Mouse (Mus musculus): ENCODE results near the gene Ngfr. TPM values are rescaled to one million over a fixed set of nuclear protein-coding genes. Genes with fewer than 3 reads are reported as not detected.

Gene Ngfr
- total RNA-seq, 2 experiments from 2014 or later, result 8.1 to 8.5 TPM

DNA sequence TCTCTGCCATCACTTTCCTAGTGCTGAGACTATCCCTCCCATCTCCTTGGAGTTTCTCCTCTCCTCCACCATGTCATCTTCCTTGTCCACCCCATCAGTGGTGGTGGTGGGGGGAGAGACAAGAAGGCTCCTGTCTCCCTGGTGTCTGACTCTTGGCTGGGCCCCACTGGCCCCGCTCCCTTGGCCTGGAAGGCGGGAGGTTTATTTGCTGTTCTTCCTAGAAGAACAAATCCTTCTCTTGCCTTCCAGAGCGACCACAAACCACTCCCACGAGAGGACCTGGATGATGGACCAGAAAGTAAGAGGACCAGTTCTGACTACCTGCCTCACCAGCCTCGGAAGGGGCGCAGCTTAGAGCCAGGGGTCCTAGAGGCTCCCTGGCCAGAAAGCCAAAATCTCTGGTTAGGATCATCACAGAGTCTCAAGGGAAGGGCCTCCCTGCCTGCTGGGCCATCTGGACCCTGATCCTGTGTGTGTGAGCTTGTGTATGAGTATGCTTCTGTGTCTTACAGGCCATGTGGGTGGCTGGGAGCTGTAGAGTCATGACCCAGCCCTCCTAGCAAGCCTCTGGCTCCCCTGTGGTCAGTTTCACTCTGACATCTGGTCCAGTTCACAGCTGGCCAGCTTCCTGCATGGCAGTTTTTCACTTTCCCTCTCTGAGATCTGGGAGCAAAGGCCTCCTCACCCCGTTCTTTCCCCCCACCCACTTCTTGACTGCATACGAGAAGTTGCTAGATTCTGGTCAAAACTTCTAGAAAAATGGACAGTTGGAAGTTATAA, 19.4 kb downstream of the Ngfr start:
- DNase-seq, result peak; percentile 58

DNA sequence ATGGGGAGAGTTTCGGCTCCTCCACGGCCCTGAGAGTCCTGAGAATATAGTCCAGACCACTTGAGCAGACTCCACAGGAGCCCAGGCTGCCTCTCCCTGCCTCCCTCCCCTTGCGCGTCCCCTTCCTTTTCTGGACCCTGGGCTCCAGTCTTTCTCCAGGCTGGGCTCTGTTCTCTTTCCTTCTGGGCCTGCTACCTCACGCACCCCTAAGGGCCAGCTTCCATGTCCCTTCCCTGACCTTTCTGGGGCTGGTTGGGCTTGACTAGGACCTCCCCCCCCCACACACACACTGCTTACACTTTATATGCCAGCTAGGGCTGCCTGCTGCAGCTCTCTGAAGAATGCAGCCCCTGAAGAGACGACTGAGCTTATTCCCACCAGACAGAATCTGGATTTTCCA, 20.2 kb downstream of the Ngfr start:
- no peak for DNase-seq

DNA sequence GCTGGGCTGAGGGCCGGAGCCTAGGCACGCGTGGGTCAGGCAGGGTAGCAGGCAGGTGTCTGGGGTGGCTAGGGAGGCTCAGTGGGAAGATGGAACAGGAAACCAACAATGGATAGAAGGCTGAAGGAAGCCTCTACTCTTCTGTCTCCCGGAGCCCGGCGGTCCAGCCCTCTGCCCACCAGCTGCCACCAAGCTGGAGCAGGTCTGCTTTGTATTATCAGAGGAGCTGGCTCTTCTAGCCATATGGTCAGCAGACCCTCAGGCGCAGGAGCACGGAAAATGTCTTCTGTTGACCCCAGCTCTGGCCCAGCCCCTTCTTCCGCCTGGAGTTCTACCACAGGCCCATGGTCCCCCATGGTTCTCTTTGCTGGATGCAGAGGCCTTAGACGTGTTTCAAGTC, 22.2 kb downstream of the Ngfr start:
- DNase-seq, result no peak

DNA sequence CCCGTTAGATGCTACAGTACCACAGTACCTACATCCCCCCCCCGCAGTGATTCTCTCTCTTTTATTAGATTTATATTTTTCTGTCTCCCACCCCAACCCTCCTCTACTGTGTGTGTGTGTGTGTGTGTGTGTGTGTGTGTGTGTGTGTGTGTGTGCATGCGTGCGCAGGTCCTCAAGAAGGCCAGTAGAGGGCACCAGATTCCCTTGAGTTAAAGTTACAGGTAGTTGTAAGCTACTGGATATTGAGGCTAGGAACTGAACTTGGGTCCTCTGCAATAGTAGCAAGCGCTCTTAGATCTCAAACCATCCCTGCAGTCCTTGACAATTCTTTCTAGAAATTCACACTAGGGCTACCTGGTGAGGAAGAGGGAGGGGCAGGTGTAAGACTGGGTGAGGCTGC, 23.7 kb downstream of the Ngfr start:
- no peak for DNase-seq

DNA sequence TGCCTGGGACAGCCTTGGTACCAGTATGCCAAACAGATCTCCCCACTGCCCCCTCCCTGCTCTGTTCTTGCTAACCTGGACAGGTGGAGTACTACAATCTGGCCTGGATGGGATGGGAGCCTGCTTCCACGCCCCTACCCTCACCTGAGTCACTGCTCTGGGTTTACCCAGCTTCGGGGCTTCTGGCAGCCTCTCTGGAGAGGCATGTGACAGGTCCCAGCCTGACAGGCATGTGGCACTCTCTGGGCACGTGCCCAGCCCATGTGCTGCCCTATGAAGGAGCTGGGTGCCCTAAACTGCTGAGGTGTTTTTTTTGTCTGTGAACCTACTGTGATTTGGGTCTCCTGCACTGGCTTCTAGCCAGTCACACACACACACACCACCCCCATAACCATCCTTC, 26.8 kb downstream of the Ngfr start:
- no peak for DNase-seq

DNA sequence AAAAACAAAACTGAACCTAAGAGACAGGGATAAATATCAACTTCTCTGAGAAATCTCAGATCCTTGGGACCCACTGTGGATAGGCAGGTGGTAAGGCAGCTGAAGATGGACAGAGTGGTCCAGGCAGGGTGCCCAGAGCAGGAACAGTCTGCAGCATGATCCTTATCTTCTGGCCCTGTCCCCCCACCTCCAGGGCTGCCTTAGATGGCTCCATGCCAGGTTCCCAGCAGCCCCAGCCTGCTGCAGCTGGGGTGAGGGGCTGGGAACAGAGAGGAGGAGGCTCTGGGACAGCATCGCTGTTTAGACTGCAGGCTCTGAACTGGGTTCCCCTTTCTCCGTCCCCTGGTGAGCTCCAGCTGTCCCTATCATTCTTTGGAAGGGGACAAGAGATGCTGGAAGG, 27.8 kb downstream of the Ngfr start:
- DNase-seq, result no peak

DNA sequence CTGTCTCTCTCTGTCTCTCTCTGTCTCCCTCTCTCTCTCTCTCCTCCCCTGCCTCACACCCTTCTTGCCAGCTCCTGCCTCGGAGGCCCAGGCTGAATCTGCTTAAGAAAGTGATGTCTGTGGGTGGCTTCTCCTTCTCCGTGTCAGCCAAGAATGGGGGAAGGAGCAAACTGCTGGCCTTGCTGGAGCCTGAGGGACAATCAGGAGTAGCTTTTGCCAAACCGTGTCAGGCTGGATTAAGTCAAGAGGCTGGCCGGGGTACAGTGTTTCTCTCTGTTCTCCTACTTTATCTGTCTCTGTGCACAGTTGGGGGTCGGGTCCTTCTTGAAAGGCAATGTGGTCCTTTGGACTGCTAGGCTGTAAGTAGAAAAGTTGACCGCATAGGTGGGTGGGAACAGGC, 29.8 kb downstream of the Ngfr start:
- no peak for DNase-seq

DNA sequence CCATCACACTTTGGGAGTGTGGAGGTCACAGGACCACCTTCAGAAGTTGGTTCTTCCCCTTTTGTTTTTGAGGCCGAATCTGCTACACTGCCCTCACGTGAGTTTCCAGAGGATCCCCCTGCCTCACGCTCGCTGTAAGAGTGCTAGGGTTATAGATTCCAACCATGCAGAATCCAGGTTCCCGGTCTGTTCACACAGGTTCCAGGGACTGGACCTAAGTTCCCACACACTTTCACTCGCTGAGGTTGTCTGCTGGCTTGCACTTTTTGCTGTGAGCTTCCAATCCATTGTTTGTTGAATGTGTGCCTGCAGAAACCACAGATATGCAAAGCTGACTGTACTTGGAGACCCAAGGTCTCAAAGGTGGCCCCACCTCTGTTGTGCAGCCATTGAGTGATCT, 30.5 kb downstream of the Ngfr start:
- no peak for DNase-seq

DNA sequence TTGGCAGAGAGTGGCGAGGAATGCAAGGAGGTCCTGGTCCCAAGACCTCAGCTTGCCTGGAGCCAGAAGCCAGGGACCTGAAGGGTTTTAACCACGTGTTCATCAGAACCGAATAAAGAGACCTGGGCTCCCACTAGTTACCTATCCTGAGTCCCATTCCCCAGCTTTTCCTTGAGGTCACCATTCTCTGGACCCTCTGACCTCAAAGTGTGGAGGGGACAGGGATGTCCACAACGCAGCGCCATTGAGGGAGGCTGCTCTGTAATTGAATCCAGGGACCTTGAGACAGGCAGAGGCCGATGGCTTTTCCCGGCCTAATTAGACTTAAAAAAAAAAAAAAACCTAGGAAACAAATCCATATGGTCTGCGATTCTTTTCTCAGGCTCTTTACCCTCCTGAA, 32.3 kb downstream of the Ngfr start:
- no peak for DNase-seq

DNA sequence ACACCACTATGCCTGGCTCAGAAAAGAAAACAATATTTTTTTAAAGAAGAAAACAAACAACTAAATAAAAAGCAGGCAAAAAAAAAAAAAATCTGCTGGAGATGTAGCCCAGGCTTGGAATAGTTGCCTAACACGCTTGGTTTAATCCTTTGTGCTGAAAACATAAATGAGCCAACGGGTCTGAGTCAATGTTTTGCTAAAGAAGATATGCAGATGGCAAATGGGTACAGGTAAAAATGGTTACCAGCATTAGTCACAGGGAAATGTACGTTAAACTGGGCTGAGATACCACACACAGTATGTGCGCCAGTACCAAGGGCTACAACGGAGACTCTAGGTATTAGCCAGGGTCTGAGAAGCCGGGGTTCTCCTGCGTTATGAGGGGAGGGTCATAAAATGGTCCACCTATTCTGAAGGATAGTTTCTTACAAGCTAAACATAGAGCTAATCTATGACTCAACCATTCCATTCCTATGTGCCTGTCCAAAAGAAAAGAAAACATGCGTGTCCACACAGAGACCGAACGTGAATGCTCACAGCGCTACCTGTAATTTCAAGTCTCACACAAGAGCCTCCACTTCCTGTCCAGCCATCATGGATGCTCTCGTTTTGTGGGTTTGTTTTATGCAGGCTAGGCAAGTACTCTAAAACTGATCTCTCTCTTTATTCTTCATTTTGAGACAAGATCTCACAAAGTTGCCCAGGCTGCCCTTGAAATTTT, 37.1 kb downstream of the Ngfr start:
- DNase-seq, result no peak

DNA sequence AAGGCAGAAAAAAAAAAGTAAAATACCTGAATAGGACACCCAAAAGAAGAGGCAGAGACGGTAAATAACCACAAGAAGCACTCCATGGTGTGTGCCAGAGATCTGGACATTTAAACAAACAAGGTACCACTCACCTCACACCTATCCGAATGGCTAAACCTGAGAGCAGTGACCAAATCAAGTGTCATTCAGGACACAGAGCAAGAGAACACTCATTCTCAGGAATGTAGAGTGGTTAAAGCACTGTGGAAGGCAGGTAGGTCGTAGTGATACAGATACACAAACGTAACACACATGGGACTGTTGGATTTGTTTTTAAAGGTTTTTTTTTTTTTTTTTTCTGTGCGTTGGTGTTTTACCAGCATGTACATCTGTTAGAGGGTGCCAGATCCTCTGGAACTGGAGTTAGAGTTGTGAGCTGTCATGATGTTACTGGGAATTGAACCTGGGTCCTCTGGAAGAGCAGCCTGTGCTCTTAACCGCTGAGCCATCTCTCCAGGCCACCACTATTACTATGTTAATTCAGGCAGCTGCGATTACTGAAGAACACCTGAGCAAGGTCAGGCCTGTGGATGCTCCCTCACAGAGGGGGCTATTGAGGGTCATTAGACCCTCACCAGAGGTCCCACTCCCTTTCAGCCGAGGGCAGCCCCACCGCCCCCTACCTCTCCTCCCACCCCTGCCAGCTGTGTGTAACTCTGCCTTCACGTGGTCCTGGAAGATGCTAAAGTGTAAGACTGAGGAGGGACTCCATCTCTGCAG, 41.3 kb downstream of the Ngfr start:
- no peak for DNase-seq

DNA sequence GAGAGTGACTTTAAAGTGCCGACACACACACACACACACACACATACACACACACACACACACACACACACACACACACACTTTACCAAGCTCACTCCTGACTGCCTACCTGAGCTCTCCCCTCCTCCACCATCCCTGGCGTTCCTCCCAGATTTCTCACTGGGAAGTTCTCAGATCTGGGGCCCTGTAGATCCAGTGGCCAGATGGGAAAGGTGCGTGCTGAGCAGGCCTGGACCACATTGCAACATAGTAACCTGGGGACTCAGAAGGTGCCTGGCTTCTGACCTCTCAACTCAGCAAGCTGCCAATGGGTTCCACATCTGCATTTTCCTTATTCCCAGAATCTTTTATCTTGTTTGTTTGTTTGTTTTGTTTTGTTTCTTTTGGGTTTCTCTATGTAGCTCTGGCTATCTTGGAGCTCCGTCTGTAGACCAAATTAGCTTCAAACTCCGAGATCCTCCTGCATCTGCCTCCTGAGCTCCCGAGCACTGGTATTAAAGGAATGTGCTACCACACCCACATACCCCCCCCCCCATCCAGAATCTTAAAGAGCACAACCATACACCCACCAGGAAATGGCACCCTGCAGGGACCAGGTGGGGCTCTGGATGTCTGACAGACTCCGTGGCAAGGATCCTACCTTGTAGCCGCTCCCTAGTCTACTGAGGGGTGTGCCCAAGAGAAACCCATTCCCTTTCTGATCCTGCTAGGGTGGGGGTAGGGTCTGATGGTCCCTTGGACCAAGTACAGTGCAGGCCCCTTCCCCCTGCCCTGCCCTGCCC, 42.8 kb downstream of the Ngfr start:
- peak; percentile 5 for DNase-seq

DNA sequence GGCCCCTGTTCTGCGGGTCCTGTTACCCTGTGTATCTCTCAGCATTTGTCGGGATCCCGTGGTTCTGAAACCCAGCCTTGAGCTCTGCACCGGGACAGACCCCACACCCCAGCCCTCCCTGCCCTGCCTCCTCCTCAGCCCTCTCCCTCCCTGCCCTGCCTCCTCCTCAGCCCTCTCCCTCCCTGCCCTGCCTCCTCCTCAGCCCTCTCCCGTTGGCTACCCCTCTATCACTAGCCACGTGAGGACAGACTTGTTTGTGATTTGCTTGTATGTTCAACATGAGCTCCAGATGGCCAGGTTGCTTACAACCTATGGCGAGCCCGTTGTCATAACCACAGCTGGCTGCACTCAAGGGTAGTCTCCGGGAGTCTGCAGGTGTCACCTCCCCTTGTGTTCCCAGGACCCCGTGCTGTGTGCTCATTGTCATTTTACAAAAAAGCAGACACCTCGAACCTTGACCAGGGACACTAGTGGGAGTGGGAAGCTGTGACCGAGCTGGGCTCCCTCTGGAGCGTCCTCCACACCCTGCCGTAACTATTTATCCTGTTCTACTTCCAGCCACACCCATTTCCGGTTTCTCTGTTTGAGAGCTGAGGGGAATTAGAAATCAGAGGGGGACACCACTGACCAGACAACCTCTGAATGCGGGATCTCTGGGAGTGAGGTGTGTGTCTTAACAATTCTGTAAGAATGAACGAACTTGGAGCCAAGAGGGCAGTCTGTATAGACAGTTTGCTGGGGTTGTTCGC, 46.7 kb downstream of the Ngfr start:
- no peak for DNase-seq

DNA sequence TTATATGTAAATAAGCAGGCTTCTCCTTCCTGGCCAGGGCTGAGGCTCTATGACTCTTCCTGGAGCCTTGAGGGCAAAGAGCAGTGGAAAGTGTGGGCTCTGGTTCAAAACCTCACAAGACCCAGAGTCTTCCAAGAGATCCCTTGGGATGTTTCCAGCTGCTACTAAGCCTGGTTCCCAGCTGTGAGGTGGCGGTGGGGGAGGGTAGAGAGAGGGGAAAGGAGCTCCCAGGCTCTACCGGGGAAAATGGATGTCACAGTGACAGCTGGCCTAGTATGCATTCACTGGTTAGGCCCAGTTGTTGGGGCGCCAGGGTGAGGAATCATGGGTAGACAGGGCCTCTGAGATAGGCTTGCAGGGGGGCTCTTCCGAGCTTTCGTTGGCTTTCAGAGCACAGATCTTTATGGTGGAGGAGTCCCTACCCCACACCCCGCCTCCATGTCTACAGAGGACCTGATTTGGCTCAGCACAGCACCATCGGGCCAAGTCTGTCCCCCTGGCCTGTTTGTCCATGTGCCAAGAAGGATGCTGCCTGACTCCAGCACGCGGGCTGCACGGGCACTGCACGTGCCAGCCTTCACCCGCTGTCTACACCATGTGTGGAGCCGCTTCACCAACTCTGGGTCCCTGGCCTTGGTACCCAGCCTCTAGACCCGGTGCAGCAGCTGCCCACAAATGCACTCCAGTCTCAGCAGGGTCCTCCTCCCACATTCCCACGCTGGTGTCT, 49.0 kb downstream of the Ngfr start:
- peak; percentile 42 for DNase-seq

DNA sequence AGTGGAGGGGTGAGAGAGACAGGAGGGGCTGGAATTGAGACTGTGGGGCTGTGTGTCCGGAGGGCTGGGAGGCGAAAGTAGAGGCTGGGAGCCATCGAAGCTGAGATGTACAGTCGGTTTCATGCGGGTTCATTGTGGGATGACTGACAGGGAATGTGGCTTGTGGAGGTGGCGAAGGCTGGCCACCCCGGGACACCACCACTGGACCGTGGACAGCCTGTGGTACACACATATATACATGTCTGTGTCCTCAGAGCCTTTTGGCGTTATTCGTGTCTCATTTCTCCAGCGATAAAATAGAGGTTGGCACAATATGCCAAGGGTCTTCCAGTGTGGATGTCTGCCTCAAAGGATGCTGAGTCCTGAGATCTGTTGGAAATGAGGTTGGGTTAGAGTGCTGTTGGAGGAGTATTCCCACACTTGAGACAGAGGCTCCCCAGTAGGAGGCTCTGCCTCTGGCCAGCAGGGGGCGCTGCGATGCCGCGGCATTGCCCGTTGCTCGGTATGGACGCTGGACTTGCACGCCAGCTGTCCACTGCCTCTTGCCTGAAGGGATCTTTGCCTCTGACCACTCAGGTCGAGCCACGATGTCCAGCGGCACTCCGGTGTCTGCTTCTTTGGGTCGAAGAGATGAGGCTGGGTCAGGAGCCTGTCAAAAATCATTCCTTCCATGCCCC, 53.9 kb downstream of the Ngfr start:
- peak; percentile 99 for DNase-seq

DNA sequence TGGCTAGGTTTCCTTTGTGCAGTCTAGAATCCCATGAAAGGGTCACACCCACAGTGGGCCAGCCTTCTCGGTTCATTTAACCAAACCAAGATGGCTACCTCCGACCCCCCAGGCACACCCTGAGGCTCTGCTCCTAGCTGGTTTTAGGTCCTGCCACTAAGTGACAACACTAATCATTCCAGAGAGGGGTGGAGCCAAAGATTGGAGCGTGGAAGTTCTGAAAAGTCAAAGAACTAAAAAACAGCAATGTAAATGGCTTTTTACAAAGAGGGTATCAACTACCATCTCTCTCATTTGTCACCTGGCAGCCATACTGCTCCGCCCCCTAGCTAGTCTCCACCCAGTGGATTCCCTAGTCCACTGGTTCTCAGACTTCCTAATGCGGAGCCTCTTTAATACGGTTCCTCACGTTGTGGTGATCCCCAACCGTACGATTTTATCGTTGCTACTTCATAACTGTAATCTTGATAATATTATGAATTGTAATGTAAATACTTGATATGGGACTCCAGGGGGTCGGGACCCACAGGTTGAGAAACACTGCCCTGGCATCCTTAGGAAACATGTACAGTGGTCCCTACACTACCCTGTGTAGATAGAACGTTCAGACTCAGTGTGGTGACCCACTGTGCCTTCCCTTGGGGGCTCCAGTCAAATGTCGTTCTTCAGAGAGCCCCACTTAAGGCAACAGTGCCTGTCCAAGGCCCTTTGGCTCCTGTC, 55.0 kb downstream of the Ngfr start:
- no peak for DNase-seq

DNA sequence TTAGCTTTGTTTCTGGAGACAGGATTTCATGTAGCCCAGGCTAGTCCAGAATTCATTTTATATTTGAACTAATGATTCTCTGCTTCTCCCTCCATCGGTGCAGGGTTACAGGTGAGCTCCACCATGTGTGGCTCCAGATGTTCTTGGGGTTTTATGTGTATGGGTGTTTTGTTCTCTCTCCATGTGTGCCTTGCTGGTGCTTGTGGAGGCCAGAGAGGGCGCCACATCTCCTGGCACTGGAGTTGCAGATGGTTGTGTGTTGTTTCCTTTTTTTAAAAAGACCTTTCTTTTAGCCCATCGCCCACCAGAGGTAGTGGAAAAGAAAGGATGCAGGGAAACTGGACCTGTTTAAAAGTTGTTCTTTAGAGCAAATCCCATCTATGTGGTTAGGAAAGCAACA, 59.3 kb downstream of the Ngfr start:
- DNase-seq, result no peak

DNA sequence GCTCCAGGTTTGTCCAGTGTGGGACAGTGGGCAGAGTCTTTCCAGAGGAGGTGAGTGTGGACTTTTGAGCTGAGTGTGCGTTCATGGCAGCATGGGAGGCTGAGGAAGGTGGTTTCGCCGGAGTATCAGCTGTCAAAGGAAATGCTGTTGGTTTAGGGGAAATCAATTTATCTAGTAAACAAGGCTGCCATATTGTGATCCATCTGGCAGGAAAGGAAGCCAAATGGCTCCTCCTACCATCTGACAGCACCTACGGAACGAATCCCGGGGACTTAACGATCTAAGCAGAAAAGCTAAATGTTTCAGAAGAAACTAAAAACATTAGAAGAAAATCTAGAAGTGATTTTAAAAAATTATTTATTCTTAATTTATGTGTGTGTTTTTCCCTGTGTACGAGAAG, 60.2 kb downstream of the Ngfr start:
- DNase-seq, result no peak

DNA sequence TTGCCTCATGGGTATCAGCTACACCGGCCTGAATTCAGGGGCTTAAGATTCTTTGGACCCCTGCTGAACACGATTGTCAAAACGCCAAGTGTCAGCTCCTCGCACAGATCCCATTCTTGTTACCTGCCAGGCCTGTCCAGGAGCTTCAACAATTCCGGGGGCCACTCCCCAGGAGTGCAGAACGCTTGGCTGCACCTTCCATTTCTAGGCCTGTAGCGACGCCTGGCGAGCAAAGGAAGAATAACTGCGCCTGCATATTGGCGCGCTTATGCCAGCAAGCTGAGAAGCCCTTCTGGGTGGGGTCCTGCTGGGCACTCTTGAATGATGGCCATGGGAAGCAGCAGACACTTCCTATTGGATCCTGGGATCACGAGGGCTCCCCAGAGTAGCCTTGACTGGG, 66.0 kb downstream of the Ngfr start:
- peak; percentile 69 for DNase-seq
